Mouse (Mus musculus): Measurements from ENCODE around the gene Cyp4v3. TPM values are rescaled to one million over a fixed set of nuclear protein-coding genes. Genes with fewer than 3 reads are reported as not detected.

Cyp4v3 gene
- total and polyA plus RNA-seq, 3 experiments: 2.2 to 2.8 (median 2.8) TPM

DNA sequence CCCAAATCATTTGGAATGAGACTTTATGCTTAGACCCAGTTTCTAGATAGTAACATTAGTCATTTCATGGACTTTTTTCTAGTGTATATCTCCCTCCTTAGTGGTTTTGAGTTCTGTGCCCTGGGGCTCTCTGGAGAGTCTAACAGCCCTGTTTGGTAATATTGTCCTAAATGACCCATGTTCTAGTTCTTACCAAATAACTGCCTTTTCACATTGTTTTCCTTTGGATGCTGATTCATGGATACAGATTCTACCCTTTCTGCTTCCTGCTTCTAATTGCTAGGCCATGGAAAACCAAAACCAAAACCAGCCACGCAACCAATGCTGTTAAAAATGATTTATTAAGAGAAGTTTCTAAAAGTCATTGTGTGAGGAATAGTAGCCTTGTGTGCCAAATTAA lies 27.5 kb downstream of the Cyp4v3 start:
- in situ Hi-C loops (cut with MboI; ENCODE audit: low pct_ligation_motif_present, low pct_unique_long_range_greater_than_20kb, low sequenced_read_pairs): no loop called here

DNA sequence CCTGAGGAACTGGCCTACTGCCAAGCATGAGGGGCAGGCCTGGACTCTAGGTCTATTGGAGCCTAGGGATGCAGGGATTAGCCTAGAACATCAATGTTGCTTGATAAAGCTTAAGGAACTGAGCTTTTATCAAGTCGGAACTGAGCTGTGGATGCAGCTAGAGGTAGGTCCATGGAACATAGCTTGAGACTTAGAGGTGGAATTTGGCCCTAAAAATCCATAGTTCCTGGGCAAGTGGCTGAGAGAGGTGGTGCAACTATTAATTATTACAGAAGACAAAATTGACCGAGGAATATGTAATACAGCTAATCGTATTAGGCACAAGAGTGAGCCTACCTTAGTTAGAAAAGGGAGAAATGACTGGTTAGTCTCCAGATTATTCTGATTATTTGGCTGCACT lies 28.7 kb downstream of the Cyp4v3 start:
- Histone ChIP-seq H3K36me3 (replicated peaks in 1 of 2; ENCODE audit: control insufficient read depth in 1 of 2, insufficient read depth in 1 of 2, low read length in 1 of 2) (peaks cover 5 to 8% of the 10 kb centered on the region in 2 experiments), H3K27me3 (replicated peaks) (no peaks in the 10 kb centered on the region), H3K9ac (ENCODE audit: insufficient read depth, low read depth) (no peak overlapping the region), H3K4me2 (ENCODE audit: insufficient read depth, low read depth, poor library complexity, severe bottlenecking) (no peak overlapping the region), H3K79me2 (replicated peaks; ENCODE audit: control insufficient read depth, extremely low read depth, insufficient read depth, poor library complexity, severe bottlenecking) (no peaks in the 10 kb centered on the region), H3K9me3 (replicated peaks; ENCODE audit: low read length) (no peaks in the 10 kb centered on the region), H3K4me1 (ENCODE audit: control insufficient read depth in 1 of 2, insufficient read depth in 2 of 2) (no peaks in the 10 kb centered on the region), H3K4me3 (replicated peaks in 1 of 3; ENCODE audit: low read depth in 2 of 3, low read length in 2 of 3, poor library complexity in 1 of 3) (no peak overlapping the region), H3K27ac (ENCODE audit: insufficient read depth, low read depth) (no peak overlapping the region)
- in situ Hi-C loops (cut with MboI; ENCODE audit: low pct_ligation_motif_present, low pct_unique_long_range_greater_than_20kb, low sequenced_read_pairs): no loop called here
- dilution Hi-C loops (cut with MboI; ENCODE audit: extremely low pct_ligation_motif_present, extremely low pct_unique_long_range_greater_than_20kb, low sequenced_read_pairs): no loop called here
- no peak for DNase-seq (ENCODE audit: extremely low read depth)
- TF ChIP-seq UBTF (IDR thresholded peaks at IDR 0.05; ENCODE audit: low read depth, low read length) (no peak), CHD1 (IDR thresholded peaks at IDR 0.05; ENCODE audit: low read depth, low read length) (no peak), MAZ (IDR thresholded peaks at IDR 0.05; ENCODE audit: low read depth, low read length) (no peak), JUN (IDR thresholded peaks at IDR 0.05; ENCODE audit: insufficient read depth, low read depth, low read length) (no peak), TBP (conservative IDR thresholded peaks at IDR 0.05; ENCODE audit: low read depth, low read length) (no peak), ETS1 (conservative IDR thresholded peaks at IDR 0.05; ENCODE audit: low read depth, low read length) (no peak)

More for the DNA sequence above, 27.5 kb downstream of the Cyp4v3 start:
- H3K9ac ChIP-seq (ENCODE audit: insufficient read depth, low read depth): no peak overlapping the region
- no peak overlapping the region for H3K27ac ChIP-seq (ENCODE audit: insufficient read depth, low read depth)
- H3K4me2 ChIP-seq (ENCODE audit: insufficient read depth, low read depth, poor library complexity, severe bottlenecking): no peak overlapping the region
- no peak for DNase-seq (ENCODE audit: extremely low read depth)
- no peak for TF ChIP-seq ZKSCAN1 (IDR thresholded peaks at IDR 0.05; ENCODE audit: borderline replicate concordance, low read depth, low read length)
- TF ChIP-seq TCF12 (IDR thresholded peaks at IDR 0.05; ENCODE audit: low read depth, low read length): no peak
- TF ChIP-seq NRF1 (IDR thresholded peaks at IDR 0.05; ENCODE audit: low read depth, low read length): no peak
- TF ChIP-seq CHD1 (IDR thresholded peaks at IDR 0.05; ENCODE audit: low read depth, low read length): no peak
- no peak for TF ChIP-seq EP300 (IDR thresholded peaks at IDR 0.05; ENCODE audit: low read length)
- TF ChIP-seq PAX5 (IDR thresholded peaks at IDR 0.05; ENCODE audit: low read length): no peak
- TF ChIP-seq JUND (conservative IDR thresholded peaks at IDR 0.05; ENCODE audit: low read depth, low read length): no peak
- no peak for TF ChIP-seq HCFC1 (IDR thresholded peaks at IDR 0.05; ENCODE audit: low read depth, low read length)
- TF ChIP-seq CHD2 (IDR thresholded peaks at IDR 0.05; ENCODE audit: low read length): no peak
- TF ChIP-seq ZC3H11A (IDR thresholded peaks at IDR 0.05; ENCODE audit: low read depth, low read length): no peak
- no peak for TF ChIP-seq MAX (IDR thresholded peaks at IDR 0.05; ENCODE audit: low read length)
- TF ChIP-seq RAD21 (IDR thresholded peaks at IDR 0.05; ENCODE audit: low read depth, low read length): no peak
- no peak for TF ChIP-seq TBP (conservative IDR thresholded peaks at IDR 0.05; ENCODE audit: low read depth, low read length)
- TF ChIP-seq RCOR1 (conservative IDR thresholded peaks at IDR 0.05; ENCODE audit: low read depth, low read length): no peak
- no peak for TF ChIP-seq KAT2A (IDR thresholded peaks at IDR 0.05; ENCODE audit: insufficient replicate concordance, low read length)
- H3K27me3 ChIP-seq (replicated peaks): no peaks in the 10 kb centered on the region
- H3K79me2 ChIP-seq (replicated peaks; ENCODE audit: control insufficient read depth, extremely low read depth, insufficient read depth, poor library complexity, severe bottlenecking): no peaks in the 10 kb centered on the region
- dilution Hi-C loops (cut with MboI; ENCODE audit: extremely low pct_ligation_motif_present, extremely low pct_unique_long_range_greater_than_20kb, low sequenced_read_pairs): no loop called here
- H3K4me1 ChIP-seq (ENCODE audit: control insufficient read depth in 1 of 2, insufficient read depth in 2 of 2): no peaks in the 10 kb centered on the region
- H3K9me3 ChIP-seq (replicated peaks; ENCODE audit: low read length): peaks cover 2% of the 10 kb centered on the region
- H3K4me3 ChIP-seq (replicated peaks in 1 of 3; ENCODE audit: low read depth in 2 of 3, low read length in 2 of 3, poor library complexity in 1 of 3): no peak overlapping the region
- peaks cover 5 to 14% of the 10 kb centered on the region in 2 experiments for H3K36me3 ChIP-seq (replicated peaks in 1 of 2; ENCODE audit: control insufficient read depth in 1 of 2, insufficient read depth in 1 of 2, low read length in 1 of 2)
